Mouse (Mus musculus) embryonic facial prominence, embryonic 11.5 days (tissue): ENCODE measurements around the gene Dnajc7. TPM values are rescaled to one million over a fixed set of nuclear protein-coding genes. Genes with fewer than 3 reads are reported as not detected.

Experiments
- ATAC-seq: fragments of 200-750 bp; cut with Nextera tagmentation; replicated peaks from 2 replicates; pipeline ENCODE4 v1.8.0; 2017; ENCODE audit warnings: low read depth; ENCODE audit not compliant: insufficient number of reproducible peaks, low FRiP score, low TSS enrichment
- DNase-seq: peaks from one replicate; pipeline ENCODE4 v3.0.0-alpha.2; 2015; ENCODE audit warnings: low spot score
- H3K27ac ChIP-seq: fragments of 300-500 bp; sonication (generic); replicated peaks from 2 replicates; pipeline ENCODE4 v1.5.1; 2014; ENCODE audit warnings: mild to moderate bottlenecking, low read depth, low read length, control low read depth
- H3K27me3 ChIP-seq: fragments of 300-500 bp; sonication (generic); 2 replicates; pipeline ENCODE4 v1.6.1; 2014; ENCODE audit warnings: mild to moderate bottlenecking, low read length, moderate library complexity, mixed read lengths; ENCODE audit not compliant: control insufficient read depth, insufficient read depth
- H3K36me3 ChIP-seq: fragments of 300-500 bp; sonication (generic); replicated peaks from 2 replicates; pipeline ENCODE4 v1.6.1; 2014; ENCODE audit warnings: low read depth, mild to moderate bottlenecking, low read length, moderate library complexity, mixed read lengths; ENCODE audit not compliant: control insufficient read depth, insufficient read depth
- H3K4me1 ChIP-seq: fragments of 300-500 bp; sonication (generic); 2 replicates; pipeline ENCODE4 v1.6.1; 2014; ENCODE audit warnings: low read length, mixed read lengths; ENCODE audit not compliant: control insufficient read depth, insufficient read depth
- H3K4me2 ChIP-seq: fragments of 300-500 bp; sonication (generic); 2 replicates; pipeline ENCODE4 v1.6.1; 2014; ENCODE audit warnings: low read depth, mild to moderate bottlenecking, control low read depth, low read length, moderate library complexity
- H3K4me3 ChIP-seq: fragments of 300-500 bp; sonication (generic); 2 replicates; pipeline ENCODE4 v1.5.1; 2014; ENCODE audit warnings: low read depth, low read length, control low read depth
- H3K9ac ChIP-seq: fragments of 300-500 bp; sonication (generic); replicated peaks from 2 replicates; pipeline ENCODE4 v1.6.1; 2014; ENCODE audit warnings: mild to moderate bottlenecking, control low read depth, low read length
- H3K9me3 ChIP-seq: fragments of 300-500 bp; sonication (generic); replicated peaks from 2 replicates; pipeline ENCODE4 v1.6.1; 2016; ENCODE audit warnings: mild to moderate bottlenecking, low read length, inconsistent platforms, mixed read lengths; ENCODE audit not compliant: control insufficient read depth
- WGBS: fragments of 180-500 bp; shearing (Covaris S2); extraction: QIAGEN DNeasy Blood & Tissue Kit; methylation state at CpG from one replicate; pipeline ENCODE4 v1.1.7; 2014; 5-methylcytosine and 5-hydroxymethylcytosine counted together
- polyA plus RNA-seq: library from polyadenylated mRNA; unstranded; fragments of >200 nt; fragmentation: Nextera tagmentation; extraction: Ambion mirVana; gene quantifications from 2 replicates; pipeline ENCODE4 v1.2.1, GENCODE M21; 2014

The Dnajc7 gene
- polyA plus RNA-seq, 1 experiment from 2014 or later, result 83.9 TPM

GRCm38 (mm10) chr11:100575484-100575855, 44.5 kb downstream of the Dnajc7 start:
- no peak for DNase-seq
- no peak overlapping the region for H3K27ac ChIP-seq
- no peaks in the 10 kb centered on the region for H3K4me1 ChIP-seq
- H3K27me3 ChIP-seq, result peaks cover 4% of the 10 kb centered on the region
- WGBS, result 29% methylated on average over 2 of the region's 2 CpGs
- no peaks in the 10 kb centered on the region; the same call in 1 of the 2 replicates for H3K36me3 ChIP-seq
- no peaks in the 10 kb centered on the region for H3K9me3 ChIP-seq
- H3K9ac ChIP-seq, result peak overlapping the region; percentile 71; the same call in 1 of the 2 replicates
- peak overlapping the region; percentile 85 for H3K4me2 ChIP-seq
- ATAC-seq, result peak; percentile 32; the same call in 1 of the 2 replicates
- H3K4me3 ChIP-seq, result peak overlapping the region; percentile 64

- peak; percentile 79 for DNase-seq
- Histone ChIP-seq H3K27ac (0 out of 2 replicates have a peak within 1 kb of the TSS, but pooled peaks have one; percentile 10), H3K4me3 (peak within 1 kb of the TSS; percentile 64), H3K4me2 (peak within 1 kb of the TSS; percentile 85), H3K36me3 (no peaks in the 10 kb centered on the region; the same call in 1 of the 2 replicates), H3K9me3 (no peaks in the 10 kb centered on the region), H3K27me3 (peaks cover 4% of the 10 kb centered on the region), H3K9ac (peak within 1 kb of the TSS; percentile 71), H3K4me1 (no peaks in the 10 kb centered on the region)
- WGBS, result 2% methylated on average over 47 of the region's 47 CpGs
- ATAC-seq, result peak; percentile 53
Measured at GRCm38 (mm10) chr11:100574708-100575483, 45.1 kb downstream of the Dnajc7 start, which contains the start of gene Cnp. TSS of gene Cnp (plus strand) at chr11:100574904.

- Histone ChIP-seq H3K4me1 (no peaks in the 10 kb centered on the region), H3K27me3 (peaks cover 4% of the 10 kb centered on the region), H3K27ac (no peak overlapping the region), H3K4me3 (no peak overlapping the region; the same call in 1 of the 2 replicates), H3K9ac (no peak overlapping the region), H3K9me3 (no peaks in the 10 kb centered on the region), H3K36me3 (no peaks in the 10 kb centered on the region; the same call in 1 of the 2 replicates), H3K4me2 (peak overlapping the region; percentile 85; the same call in 1 of the 2 replicates)
- WGBS, result 94% methylated on average over 3 of the region's 3 CpGs
- no peak for DNase-seq
- ATAC-seq, result no peak
Measured at GRCm38 (mm10) chr11:100574188-100574587, 45.8 kb downstream of the Dnajc7 start.

- no peaks in the 10 kb centered on the region for H3K9me3 ChIP-seq
- 12% methylated on average over 16 of the region's 16 CpGs for WGBS
Measured at GRCm38 (mm10) chr11:100571202-100571567, 48.8 kb downstream of the Dnajc7 start.

GRCm38 (mm10) chr11:100570430-100571201, 49.4 kb downstream of the Dnajc7 start:
- no peak overlapping the region for H3K4me3 ChIP-seq
- no peaks in the 10 kb centered on the region for H3K36me3 ChIP-seq
- no peaks in the 10 kb centered on the region for H3K9me3 ChIP-seq
- no peak overlapping the region for H3K27ac ChIP-seq
- WGBS, result 13% methylated on average over 8 of the region's 8 CpGs
- no peaks in the 10 kb centered on the region for H3K4me1 ChIP-seq
- H3K27me3 ChIP-seq, result peaks cover 4% of the 10 kb centered on the region
- peak overlapping the region; percentile 27; the same call in 1 of the 2 replicates for H3K4me2 ChIP-seq
- ATAC-seq, result peak; percentile 31; the same call in 1 of the 2 replicates
- H3K9ac ChIP-seq, result 0 out of 2 replicates have a peak overlapping the region, but pooled peaks have one; percentile 18
- peak; percentile 88 for DNase-seq

More at GRCm38 (mm10) chr11:100571202-100571567, 48.8 kb downstream of the Dnajc7 start:
- Histone ChIP-seq H3K4me2 (peak overlapping the region; percentile 19; the same call in 1 of the 2 replicates), H3K4me3 (no peak overlapping the region), H3K36me3 (no peaks in the 10 kb centered on the region; the same call in 1 of the 2 replicates), H3K27me3 (peaks cover 4% of the 10 kb centered on the region), H3K4me1 (no peaks in the 10 kb centered on the region), H3K9ac (no peak overlapping the region), H3K27ac (no peak overlapping the region)
- 0 out of 2 replicates have a peak, but pooled peaks have one; percentile 4 for ATAC-seq
- DNase-seq, result peak; percentile 15

GRCm38 (mm10) chr11:100569789-100570188, 50.2 kb downstream of the Dnajc7 start:
- no peak overlapping the region for H3K4me3 ChIP-seq
- H3K4me1 ChIP-seq, result no peaks in the 10 kb centered on the region
- H3K4me2 ChIP-seq, result no peak overlapping the region
- no peaks in the 10 kb centered on the region for H3K9me3 ChIP-seq
- H3K9ac ChIP-seq, result no peak overlapping the region
- H3K36me3 ChIP-seq, result no peaks in the 10 kb centered on the region
- DNase-seq (no peak), ATAC-seq (no peak)
- 63% methylated on average over 9 of the region's 9 CpGs for WGBS
- H3K27me3 ChIP-seq, result peaks cover 4% of the 10 kb centered on the region
- no peak overlapping the region for H3K27ac ChIP-seq

GRCm38 (mm10) chr11:100568692-100569091, 51.3 kb downstream of the Dnajc7 start:
- no peaks in the 10 kb centered on the region for H3K4me1 ChIP-seq
- DNase-seq (no peak), ATAC-seq (no peak)
- WGBS, result 86% methylated on average over 8 of the region's 8 CpGs
- no peaks in the 10 kb centered on the region for H3K9me3 ChIP-seq
- H3K27me3 ChIP-seq, result peaks cover 4% of the 10 kb centered on the region
- no peak overlapping the region for H3K27ac ChIP-seq
- H3K4me3 ChIP-seq, result no peak overlapping the region
- H3K4me2 ChIP-seq, result no peak overlapping the region
- H3K36me3 ChIP-seq, result no peaks in the 10 kb centered on the region
- H3K9ac ChIP-seq, result no peak overlapping the region
